Mouse (Mus musculus) G1E (cell line): ENCODE measurements around the gene Dnajc10. TPM values are rescaled to one million over a fixed set of nuclear protein-coding genes. Genes with fewer than 3 reads are reported as not detected.

ENCODE experiments used
- ATAC-seq: 2 replicates; pipeline ENCODE4 v1.8.0; 2016; ENCODE audit warnings: mild to moderate bottlenecking; ENCODE audit not compliant: insufficient number of reproducible peaks, poor library complexity, low FRiP score, severe bottlenecking; ENCODE audit errors: extremely low read depth
- DNase-seq: peaks from one replicate; pipeline ENCODE4 v3.0.0; 2012; ENCODE audit warnings: low spot score
- H3K27me3 ChIP-seq: 2 replicates; pipeline ENCODE4 v1.6.1; 2012; ENCODE audit warnings: mild to moderate bottlenecking, low read length, inconsistent platforms; ENCODE audit not compliant: insufficient read depth
- H3K36me3 ChIP-seq: replicated peaks from 2 replicates; pipeline ENCODE3; 2012; ENCODE audit warnings: mild to moderate bottlenecking, inconsistent platforms
- H3K4me1 ChIP-seq: 2 replicates; pipeline ENCODE4 v1.6.1; 2012; ENCODE audit warnings: low read depth, low read length, inconsistent platforms, mixed read lengths; ENCODE audit not compliant: insufficient read depth
- H3K4me3 ChIP-seq: 2 replicates; pipeline ENCODE4 v1.5.1; 2012; ENCODE audit warnings: low read depth, mild to moderate bottlenecking, inconsistent platforms, low read length, moderate library complexity, mixed read lengths
- H3K9me3 ChIP-seq: replicated peaks from 2 replicates; pipeline ENCODE4 v1.6.1; 2012; ENCODE audit warnings: inconsistent platforms
- CTCF ChIP-seq: IDR thresholded peaks from 2 replicates; pipeline ENCODE4 v1.5.1; 2012; ENCODE audit warnings: low read depth, low read length, inconsistent platforms, mixed read lengths
- GATA1 ChIP-seq: IDR thresholded peaks from 2 replicates; pipeline ENCODE4 v1.6.1; 2012; ENCODE audit warnings: borderline replicate concordance, low read length, inconsistent platforms, mixed read lengths
- GATA2 ChIP-seq: IDR thresholded peaks from 2 replicates; pipeline ENCODE4 v1.6.1; 2012; ENCODE audit warnings: low read depth, low read length, inconsistent platforms, borderline replicate concordance
- POLR2AphosphoS5 ChIP-seq: IDR thresholded peaks from 2 replicates; pipeline ENCODE4 v1.6.1; 2012; ENCODE audit warnings: low read depth, low read length, inconsistent platforms; ENCODE audit not compliant: insufficient replicate concordance
- TAL1 ChIP-seq: conservative IDR thresholded peaks from 2 replicates; pipeline ENCODE4 v1.6.1; 2012; ENCODE audit warnings: low read depth, low read length, inconsistent platforms, mixed read lengths
- polyA plus RNA-seq: library from polyadenylated mRNA; stranded (reverse); fragments of >175 nt; gene quantifications from 2 replicates; pipeline ENCODE4 v1.2.3, GENCODE M21; 2012
- total RNA-seq, 2 experiments: library from RNA; stranded (forward) in 1 of 2; stranded (reverse) in 1 of 2; fragments of 200-1000 nt in 1 of 2; fragments of >200 nt in 1 of 2; fragmentation: Nextera tagmentation in 1 of 2; gene quantifications; 2 replicates each; pipeline ENCODE4 v1.2.3; 2014 to 2017

The Dnajc10 gene
- total RNA-seq (2014; fragmentation: Nextera tagmentation): 173 and 175 TPM in 2 replicates
- 130 and 136 TPM in 2 replicates for total RNA-seq (2017)
- 41.1 and 55.2 TPM in 2 replicates for polyA plus RNA-seq

DNA sequence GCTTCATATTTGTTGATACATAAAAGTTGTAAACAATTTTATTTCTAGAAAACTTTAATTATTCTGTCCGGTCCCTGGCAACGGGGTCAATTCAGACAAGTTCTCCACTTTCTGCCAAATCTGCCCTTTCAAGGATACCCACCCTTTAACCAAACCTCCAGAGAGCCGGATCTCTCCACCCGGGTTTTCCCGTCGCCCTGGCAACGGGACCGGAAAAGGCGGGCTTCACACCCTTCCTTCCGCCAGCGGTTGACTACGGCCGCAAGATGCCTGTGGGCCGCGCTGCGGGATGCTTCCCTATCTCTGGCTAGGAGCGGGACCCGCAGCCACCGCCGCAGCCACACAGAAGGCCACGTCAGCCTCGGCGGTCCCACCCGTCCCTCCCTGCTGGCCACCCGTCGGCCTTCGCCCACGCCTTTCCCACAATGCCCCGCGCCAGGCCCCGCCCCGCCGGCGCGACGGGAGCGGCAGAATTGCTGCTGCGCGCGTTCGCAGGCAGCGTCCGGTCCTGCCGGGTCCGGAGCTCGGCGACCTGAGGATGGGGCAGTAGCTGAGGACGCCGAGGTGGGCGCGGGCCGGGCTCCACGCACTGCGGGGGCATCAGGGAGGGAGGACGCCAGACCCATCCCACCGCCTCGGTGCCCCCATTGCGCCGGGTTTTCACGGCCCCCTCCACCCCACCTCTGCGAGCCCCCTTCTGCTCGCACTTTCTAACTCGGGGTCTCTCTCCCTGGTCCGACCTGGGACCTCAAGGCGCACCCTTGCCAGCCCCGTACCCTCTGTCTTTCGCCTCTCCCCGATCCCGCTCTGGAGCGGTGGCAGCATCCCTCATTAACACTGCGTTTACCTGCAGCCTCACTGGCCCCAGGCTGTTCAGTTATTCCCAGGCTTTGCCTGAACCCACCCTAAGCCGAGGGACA, at the start of gene Dnajc10:
Gene Dnajc10 (plus strand): TSS at position 225 of the 920 bp plus-strand sequence.
- peaks cover 26% of the 10 kb centered on the region for H3K4me1 ChIP-seq
- ATAC-seq (peak; percentile 77), DNase-seq (peak; percentile 77)
- no peaks in the 10 kb centered on the region for H3K27me3 ChIP-seq
- peaks cover 28% of the 10 kb centered on the region for H3K36me3 ChIP-seq
- no peaks in the 10 kb centered on the region for H3K9me3 ChIP-seq
- H3K4me3 ChIP-seq: peak within 1 kb of the TSS; percentile 97
- TF ChIP-seq TAL1 (no peak), GATA2 (no peak), CTCF (no peak), GATA1 (no peak), POLR2AphosphoS5 (no peak)

DNA sequence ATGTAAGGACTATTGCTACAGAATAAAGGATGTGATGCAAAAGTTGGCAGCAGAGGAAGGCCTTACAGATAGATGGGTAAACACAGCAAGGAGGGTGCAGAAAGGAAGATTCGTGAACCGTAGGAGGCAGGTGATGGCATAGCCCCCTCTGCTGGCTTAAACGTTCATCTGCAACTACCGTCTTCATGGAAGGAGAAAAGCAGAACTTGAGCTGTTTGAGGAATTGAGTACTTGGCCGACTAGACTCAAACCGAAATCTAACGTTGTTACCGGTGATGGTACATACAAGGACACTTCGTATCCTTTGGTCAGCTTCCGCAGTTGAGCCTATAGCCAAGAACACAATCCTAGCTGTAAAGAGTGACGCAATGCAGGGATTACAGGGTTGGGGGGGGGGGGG, 48.4 kb upstream of the Dnajc10 start:
- ATAC-seq (no peak; the same call in 1 of the 2 replicates), DNase-seq (peak; percentile 12)
- TF ChIP-seq CTCF: peak; percentile 48; the same call in 1 of the 2 replicates
- TF ChIP-seq TAL1: no peak
- Histone ChIP-seq H3K36me3 (no peaks in the 10 kb centered on the region), H3K4me3 (no peak overlapping the region), H3K4me1 (no peaks in the 10 kb centered on the region), H3K27me3 (no peaks in the 10 kb centered on the region), H3K9me3 (no peaks in the 10 kb centered on the region)

DNA sequence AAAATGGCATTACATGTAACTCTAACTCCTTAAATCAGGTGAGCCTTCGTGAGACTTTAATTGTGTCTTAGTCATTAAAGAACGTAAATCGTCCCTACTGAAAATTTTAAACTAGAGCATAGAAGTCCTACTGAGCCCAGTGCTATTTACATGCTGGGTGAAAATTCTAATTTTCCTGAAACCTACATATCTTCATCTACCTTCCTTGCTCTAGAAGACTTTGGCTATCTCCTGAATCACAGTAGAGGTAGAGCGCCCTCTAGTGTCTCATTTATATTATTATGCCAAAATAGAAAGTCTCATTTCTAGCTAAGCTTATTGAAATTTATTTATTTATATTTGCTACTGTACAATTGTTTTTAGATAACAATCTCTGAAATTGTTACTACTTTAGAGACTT, 47.2 kb upstream of the Dnajc10 start:
- H3K36me3 ChIP-seq: no peaks in the 10 kb centered on the region
- no peak overlapping the region for H3K4me3 ChIP-seq
- no peaks in the 10 kb centered on the region for H3K4me1 ChIP-seq
- no peak for DNase-seq
- ATAC-seq: no peak
- no peaks in the 10 kb centered on the region for H3K9me3 ChIP-seq
- no peaks in the 10 kb centered on the region for H3K27me3 ChIP-seq
- TF ChIP-seq GATA1: no peak
- no peak for TF ChIP-seq TAL1
- no peak for TF ChIP-seq CTCF
- TF ChIP-seq GATA2: no peak
- TF ChIP-seq POLR2AphosphoS5: no peak

DNA sequence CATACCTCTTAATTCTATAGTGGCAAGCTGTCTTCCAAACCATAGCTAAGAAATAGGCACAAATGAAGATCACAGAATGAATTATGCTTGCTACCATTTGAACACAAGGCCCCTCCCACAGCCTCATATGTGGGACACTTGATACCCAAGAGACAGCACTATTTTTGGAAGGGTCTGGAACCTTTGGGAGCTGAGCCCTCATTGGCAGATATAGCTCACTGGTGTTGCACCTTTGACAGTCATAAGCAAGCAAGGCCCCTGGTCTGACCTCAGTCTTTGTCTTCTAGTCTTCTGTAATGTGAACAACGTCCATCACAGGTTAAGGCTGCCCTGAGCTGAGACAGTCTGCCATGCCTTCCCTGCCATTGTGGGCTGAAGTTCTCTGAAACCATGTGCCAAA, 43.8 kb upstream of the Dnajc10 start:
- H3K4me3 ChIP-seq: no peak overlapping the region
- TF ChIP-seq GATA2 (no peak), TAL1 (no peak), GATA1 (no peak), CTCF (no peak), POLR2AphosphoS5 (no peak)
- no peak for DNase-seq
- peaks cover 4% of the 10 kb centered on the region for H3K27me3 ChIP-seq
- no peaks in the 10 kb centered on the region for H3K4me1 ChIP-seq
- no peaks in the 10 kb centered on the region for H3K9me3 ChIP-seq
- no peak for ATAC-seq
- no peaks in the 10 kb centered on the region for H3K36me3 ChIP-seq

DNA sequence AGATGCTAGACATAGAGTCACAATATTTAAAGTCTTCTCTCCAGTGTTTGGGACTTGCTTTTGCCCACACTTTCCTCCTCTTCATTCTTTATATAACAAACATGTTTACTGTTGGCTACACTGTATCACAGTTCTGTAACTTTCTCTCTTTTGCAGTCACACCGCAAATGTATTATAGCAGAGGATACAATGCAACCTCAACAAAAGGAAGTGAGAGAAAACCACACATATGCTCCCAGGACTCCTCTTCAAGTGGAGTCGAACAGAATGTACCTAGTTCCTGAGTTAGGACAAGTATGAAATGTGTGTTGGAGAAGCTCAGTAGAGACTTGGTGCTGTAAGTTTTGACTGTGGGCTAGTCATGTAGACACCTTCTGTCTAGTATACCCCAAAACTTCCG, 42.2 kb upstream of the Dnajc10 start:
- no peak overlapping the region for H3K4me3 ChIP-seq
- DNase-seq (no peak), ATAC-seq (no peak)
- no peak for TF ChIP-seq CTCF
- TF ChIP-seq GATA1: no peak
- TF ChIP-seq POLR2AphosphoS5: no peak
- no peak for TF ChIP-seq GATA2
- TF ChIP-seq TAL1: no peak
- no peaks in the 10 kb centered on the region for H3K4me1 ChIP-seq
- no peaks in the 10 kb centered on the region for H3K36me3 ChIP-seq
- peaks cover 4% of the 10 kb centered on the region for H3K27me3 ChIP-seq
- H3K9me3 ChIP-seq: no peaks in the 10 kb centered on the region

DNA sequence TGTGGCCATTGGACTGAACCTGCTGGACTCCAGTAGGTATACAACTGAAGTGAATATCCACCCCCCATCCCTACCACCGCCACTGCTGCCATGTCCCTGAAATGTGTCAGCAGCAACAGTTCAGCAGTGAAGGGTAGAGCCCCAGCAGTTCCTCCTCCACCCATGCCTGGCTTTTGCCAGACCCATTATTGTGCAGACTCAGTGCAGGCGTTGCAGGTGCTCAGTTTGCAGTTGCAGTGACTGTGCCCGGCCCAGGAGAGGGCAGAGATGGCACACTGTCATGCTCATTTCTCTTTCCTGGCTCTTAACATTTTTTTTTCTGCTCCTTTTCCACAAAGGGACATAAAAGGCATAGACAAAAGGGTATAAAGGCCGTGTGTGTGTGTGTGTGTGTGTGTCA, 41.5 kb upstream of the Dnajc10 start:
- H3K27me3 ChIP-seq: peaks cover 4% of the 10 kb centered on the region
- H3K4me1 ChIP-seq: no peaks in the 10 kb centered on the region
- H3K9me3 ChIP-seq: no peaks in the 10 kb centered on the region
- no peak for TF ChIP-seq POLR2AphosphoS5
- DNase-seq: no peak
- H3K36me3 ChIP-seq: no peaks in the 10 kb centered on the region
- ATAC-seq: no peak
- H3K4me3 ChIP-seq: no peak overlapping the region
